Mouse (Mus musculus): ENCODE data around the gene Eif2b3.

DNA sequence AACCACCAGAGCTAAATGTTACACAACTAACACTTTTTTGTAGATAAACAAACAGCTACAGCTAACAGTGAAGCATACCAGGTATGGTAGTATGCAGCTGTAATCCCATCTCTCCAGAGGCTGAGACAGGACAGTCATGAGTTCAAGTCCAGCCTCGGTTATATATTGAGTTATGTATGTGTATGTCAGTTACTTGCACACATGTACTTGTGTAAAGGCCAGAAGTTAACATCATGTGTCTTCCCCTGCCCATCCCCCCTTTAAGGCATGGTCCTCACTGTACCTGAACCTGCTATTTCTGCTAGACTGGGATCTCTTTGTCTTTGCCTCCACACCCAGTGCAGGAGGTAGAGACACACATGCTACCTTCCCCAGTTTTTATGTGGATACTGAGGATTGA, 30.3 kb downstream of the Eif2b3 start:
- no peak for TF ChIP-seq CTCF (conservative IDR thresholded peaks at IDR 0.05; ENCODE audit: low read length)
- no peak for TF ChIP-seq POU5F1 (IDR thresholded peaks at IDR 0.05; ENCODE audit: borderline replicate concordance, low read length)
